Mouse (Mus musculus): ENCODE data around the gene Nt5m.

DNA sequence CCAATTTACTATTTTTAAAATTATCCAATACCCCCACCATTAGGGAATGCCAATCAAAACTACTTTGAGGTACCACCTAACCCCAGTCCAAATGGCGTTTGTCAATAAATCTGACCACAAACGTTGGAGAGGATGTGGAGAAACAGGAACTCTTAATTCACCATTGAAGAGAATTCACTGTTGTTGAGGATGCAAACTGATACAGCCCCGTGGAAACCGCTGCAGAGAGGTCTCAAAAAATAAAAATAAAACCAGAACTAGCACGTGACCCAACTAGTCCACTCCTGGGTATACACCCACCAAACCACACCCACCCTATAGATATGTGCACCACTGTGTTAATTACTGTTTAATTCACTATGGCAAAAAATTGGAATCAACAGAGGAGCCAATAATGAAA, 81.1 kb downstream of the Nt5m start:
- no peak for TF ChIP-seq CTCF (IDR thresholded peaks at IDR 0.05; ENCODE audit: borderline replicate concordance, extremely low read depth, insufficient read depth, insufficient read length)
- TF ChIP-seq POLR2A (IDR thresholded peaks at IDR 0.05; ENCODE audit: borderline replicate concordance, extremely low read depth, insufficient read depth, insufficient read length, poor library complexity, severe bottlenecking): no peak
